Mouse (Mus musculus) ES-Bruce4 (cell line): ENCODE data around the gene Gnaz. TPM values are rescaled to one million over a fixed set of nuclear protein-coding genes. Genes with fewer than 3 reads are reported as not detected.

Source experiments
- H3K27ac ChIP-seq: 2 replicates; pipeline ENCODE4 v1.5.1; 2012; ENCODE audit warnings: low read length, inconsistent platforms; ENCODE audit not compliant: insufficient read depth
- H3K27me3 ChIP-seq: 2 replicates; pipeline ENCODE4 v1.6.1; 2012; ENCODE audit warnings: mild to moderate bottlenecking, low read length, inconsistent platforms; ENCODE audit not compliant: control insufficient read depth, poor library complexity, insufficient read depth, severe bottlenecking
- H3K36me3 ChIP-seq: 2 replicates; pipeline ENCODE4 v1.6.1; 2012; ENCODE audit warnings: inconsistent platforms, mild to moderate bottlenecking, low read length, moderate library complexity; ENCODE audit not compliant: control insufficient read depth, poor library complexity, insufficient read depth, severe bottlenecking
- H3K4me1 ChIP-seq: one replicate; pipeline ENCODE4 v1.8.1; 2011; ENCODE audit warnings: low read length; ENCODE audit not compliant: control insufficient read depth, insufficient read depth
- H3K4me3 ChIP-seq: 2 replicates; pipeline ENCODE4 v1.5.1; 2011; ENCODE audit warnings: low read depth, mild to moderate bottlenecking, low read length
- H3K9ac ChIP-seq: 2 replicates; pipeline ENCODE4 v1.6.1; 2012; ENCODE audit warnings: low read depth, mild to moderate bottlenecking, inconsistent platforms; ENCODE audit not compliant: poor library complexity, severe bottlenecking
- H3K9me3 ChIP-seq: replicated peaks from 2 replicates; pipeline ENCODE4 v1.6.1; 2012; ENCODE audit warnings: mild to moderate bottlenecking, low read length, inconsistent platforms; ENCODE audit not compliant: control insufficient read depth, poor library complexity, insufficient read depth, severe bottlenecking
- CTCF ChIP-seq: IDR thresholded peaks from one replicate; pipeline ENCODE4 v1.8.1; 2011; ENCODE audit warnings: low read depth, low read length
- EP300 ChIP-seq: IDR thresholded peaks from 2 replicates; pipeline ENCODE4 v1.6.1; 2011; ENCODE audit warnings: low read depth, low read length; ENCODE audit not compliant: insufficient read depth
- POLR2A ChIP-seq: IDR thresholded peaks from one replicate; pipeline ENCODE4 v1.8.1; 2011; ENCODE audit warnings: low read length; ENCODE audit not compliant: insufficient read depth
- polyA plus RNA-seq: library from polyadenylated mRNA; stranded (reverse); fragments of >200 nt; gene quantifications from 2 replicates; pipeline ENCODE4 v1.2.4, GENCODE M21; 2011; ENCODE audit warnings: low read depth; ENCODE audit not compliant: missing spikeins, insufficient read depth, insufficient read length

The Gnaz gene
- polyA plus RNA-seq, 1 experiment: 3.1 TPM

GRCm38 (mm10) chr10:74934521-74934920, 32.5 kb upstream of the Gnaz start:
- no peak overlapping the region for H3K9ac ChIP-seq
- no peak overlapping the region for H3K4me3 ChIP-seq
- TF ChIP-seq EP300: no peak
- TF ChIP-seq CTCF: no peak
- TF ChIP-seq POLR2A: no peak
- no peaks in the 10 kb centered on the region for H3K4me1 ChIP-seq
- H3K27me3 ChIP-seq: no peaks in the 10 kb centered on the region
- no peak overlapping the region for H3K27ac ChIP-seq
- no peaks in the 10 kb centered on the region for H3K9me3 ChIP-seq
- H3K36me3 ChIP-seq: no peaks in the 10 kb centered on the region

- H3K27ac ChIP-seq: peak overlapping the region; percentile 3; the same call in 1 of the 2 replicates
- no peaks in the 10 kb centered on the region for H3K36me3 ChIP-seq
- H3K9me3 ChIP-seq: no peaks in the 10 kb centered on the region
- H3K27me3 ChIP-seq: no peaks in the 10 kb centered on the region
- H3K9ac ChIP-seq: no peak overlapping the region
- no peak for TF ChIP-seq POLR2A
- TF ChIP-seq CTCF: no peak
- TF ChIP-seq EP300: no peak
- no peaks in the 10 kb centered on the region for H3K4me1 ChIP-seq
- H3K4me3 ChIP-seq: no peak overlapping the region
Measured at GRCm38 (mm10) chr10:74935016-74935415, 32.0 kb upstream of the Gnaz start.

GRCm38 (mm10) chr10:74937003-74937790, 29.8 kb upstream of the Gnaz start:
- Histone ChIP-seq H3K9me3 (no peaks in the 10 kb centered on the region), H3K9ac (no peak overlapping the region), H3K27ac (no peak overlapping the region), H3K27me3 (no peaks in the 10 kb centered on the region), H3K4me3 (no peak overlapping the region), H3K36me3 (no peaks in the 10 kb centered on the region), H3K4me1 (no peaks in the 10 kb centered on the region)
- TF ChIP-seq POLR2A: no peak
- TF ChIP-seq CTCF: no peak
- TF ChIP-seq EP300: no peak

GRCm38 (mm10) chr10:74938410-74938809, 28.6 kb upstream of the Gnaz start:
- no peaks in the 10 kb centered on the region for H3K36me3 ChIP-seq
- H3K4me1 ChIP-seq: no peaks in the 10 kb centered on the region
- no peak overlapping the region for H3K4me3 ChIP-seq
- no peak overlapping the region for H3K27ac ChIP-seq
- TF ChIP-seq EP300 (no peak), CTCF (no peak), POLR2A (no peak)
- no peaks in the 10 kb centered on the region for H3K27me3 ChIP-seq
- no peak overlapping the region for H3K9ac ChIP-seq
- H3K9me3 ChIP-seq: no peaks in the 10 kb centered on the region

- TF ChIP-seq EP300 (no peak), POLR2A (no peak)
- no peaks in the 10 kb centered on the region for H3K36me3 ChIP-seq
- H3K27me3 ChIP-seq: no peaks in the 10 kb centered on the region
- no peak overlapping the region for H3K4me3 ChIP-seq
- no peak overlapping the region for H3K9ac ChIP-seq
- no peaks in the 10 kb centered on the region for H3K4me1 ChIP-seq
- no peak overlapping the region for H3K27ac ChIP-seq
- H3K9me3 ChIP-seq: no peaks in the 10 kb centered on the region
Measured at GRCm38 (mm10) chr10:74939300-74939699, 27.7 kb upstream of the Gnaz start.

GRCm38 (mm10) chr10:74940795-74941194, 26.2 kb upstream of the Gnaz start:
- H3K27me3 ChIP-seq: no peaks in the 10 kb centered on the region; the same call in 1 of the 2 replicates
- TF ChIP-seq CTCF (no peak), POLR2A (no peak), EP300 (no peak)
- no peaks in the 10 kb centered on the region for H3K4me1 ChIP-seq
- no peaks in the 10 kb centered on the region for H3K9me3 ChIP-seq
- H3K27ac ChIP-seq: no peak overlapping the region
- H3K4me3 ChIP-seq: no peak overlapping the region
- H3K36me3 ChIP-seq: no peaks in the 10 kb centered on the region
- no peak overlapping the region for H3K9ac ChIP-seq
